Mouse (Mus musculus) G1E (cell line): ENCODE results near the gene Gse1.

ENCODE experiments used
- CTCF ChIP-seq: IDR thresholded peaks from 2 replicates; pipeline ENCODE4 v1.5.1; 2012; ENCODE audit warnings: low read depth, low read length, inconsistent platforms, mixed read lengths
- POLR2AphosphoS5 ChIP-seq: IDR thresholded peaks from 2 replicates; pipeline ENCODE4 v1.6.1; 2012; ENCODE audit warnings: low read depth, low read length, inconsistent platforms; ENCODE audit not compliant: insufficient replicate concordance

GRCm38 (mm10) chr8:120449139-120449538 lies 220.9 kb downstream of the Gse1 start:
- no peak for TF ChIP-seq POLR2AphosphoS5
- TF ChIP-seq CTCF: no peak
